Mouse (Mus musculus) brain, embryonic 14.5 days (tissue): Measurements from ENCODE around the gene Serpinh1. TPM values are rescaled to one million over a fixed set of nuclear protein-coding genes. Genes with fewer than 3 reads are reported as not detected.
A peak's percentile ranks its signal among the peaks of the same experiment; 100 is the strongest.

Source experiments
- DNase-seq: peaks from one replicate; pipeline ENCODE4 v3.0.0-alpha.2; 2011; ENCODE audit warnings: low read depth
- CTCF ChIP-seq: fragments of 200-500 bp; IDR thresholded peaks from 2 replicates; pipeline ENCODE4 v1.5.1; 2012; ENCODE audit warnings: inconsistent platforms, mild to moderate bottlenecking, moderate library complexity, borderline replicate concordance; ENCODE audit not compliant: insufficient read depth, insufficient read length; ENCODE audit errors: extremely low read depth
- POLR2A ChIP-seq: fragments of 200-500 bp; IDR thresholded peaks from 2 replicates; pipeline ENCODE4 v1.6.1; 2012; ENCODE audit warnings: mild to moderate bottlenecking, inconsistent platforms, borderline replicate concordance; ENCODE audit not compliant: poor library complexity, insufficient read depth, insufficient read length, severe bottlenecking; ENCODE audit errors: extremely low read depth
- polyA plus RNA-seq: library from polyadenylated mRNA; depleted of rRNA; stranded (reverse); fragments of >200 nt; gene quantifications from 2 replicates; pipeline ENCODE4 v1.2.3, GENCODE M21; 2012

Gene Serpinh1
- polyA plus RNA-seq, 1 experiment, result 283 TPM

- DNase-seq, result peak; percentile 91
- TF ChIP-seq POLR2A (no peak), CTCF (peak; percentile 93)
These were observed 12.0 kb upstream of the Serpinh1 start for GRCm38 (mm10) chr7:99365069-99365468.

GRCm38 (mm10) chr7:99362137-99362536, 9.1 kb upstream of the Serpinh1 start:
- no peak for DNase-seq
- TF ChIP-seq CTCF, result no peak
- TF ChIP-seq POLR2A, result no peak

GRCm38 (mm10) chr7:99360803-99361414, 7.9 kb upstream of the Serpinh1 start:
- TF ChIP-seq CTCF, result no peak
- no peak for TF ChIP-seq POLR2A
- no peak for DNase-seq

GRCm38 (mm10) chr7:99360021-99360802, 7.2 kb upstream of the Serpinh1 start:
- peak; percentile 51; the same call in 1 of the 2 replicates for TF ChIP-seq POLR2A
- no peak for TF ChIP-seq CTCF
- peak; percentile 97 for DNase-seq

- no peak for TF ChIP-seq CTCF
- TF ChIP-seq POLR2A, result no peak
- no peak for DNase-seq
These were observed 5.3 kb upstream of the Serpinh1 start for GRCm38 (mm10) chr7:99358371-99358770.

GRCm38 (mm10) chr7:99357201-99357600, 4.2 kb upstream of the Serpinh1 start:
- TF ChIP-seq POLR2A (no peak), CTCF (no peak)
- DNase-seq, result no peak

- no peak for TF ChIP-seq CTCF
- TF ChIP-seq POLR2A, result no peak
- peak; percentile 53 for DNase-seq
These were observed 3.3 kb upstream of the Serpinh1 start for GRCm38 (mm10) chr7:99356244-99356930.

GRCm38 (mm10) chr7:99355731-99356131, 2.7 kb upstream of the Serpinh1 start:
- DNase-seq, result peak; percentile 93
- TF ChIP-seq CTCF, result no peak
- no peak for TF ChIP-seq POLR2A

- DNase-seq, result peak; percentile 86
- TF ChIP-seq POLR2A, result 0 out of 2 replicates have a peak, but pooled peaks have one; percentile 4
- TF ChIP-seq CTCF, result no peak
These were observed 1.1 kb downstream of the Serpinh1 start for GRCm38 (mm10) chr7:99351802-99352517.

GRCm38 (mm10) chr7:99351104-99351801, 1.8 kb downstream of the Serpinh1 start:
- no peak for TF ChIP-seq CTCF
- 0 out of 2 replicates have a peak, but pooled peaks have one; percentile 2 for TF ChIP-seq POLR2A
- DNase-seq, result peak; percentile 70
